Mouse (Mus musculus): ENCODE data around the gene Hip1r.
A peak's percentile ranks its signal among the peaks of the same experiment; 100 is the strongest.
"Not testable (repeated sequence)": the region's sequence is repeated elsewhere in the genome, so short reads cannot be mapped to it uniquely, and the experiment has no call there.

The Hip1r gene

GRCm38 (mm10) chr5:124036836-124037235, 63.4 kb downstream of the Hip1r start:
- no peak for DNase-seq (ENCODE audit: low read depth)

- DNase-seq (ENCODE audit: low read depth): no peak
These were observed 66.2 kb downstream of the Hip1r start for GRCm38 (mm10) chr5:124039602-124040001.

GRCm38 (mm10) chr5:124041097-124041496, 67.7 kb downstream of the Hip1r start:
- DNase-seq (ENCODE audit: low read depth): no peak

GRCm38 (mm10) chr5:124043212-124043978, 70.0 kb downstream of the Hip1r start:
- no peak for DNase-seq (ENCODE audit: low read depth)

- DNase-seq (ENCODE audit: low read depth): no peak
These were observed 70.6 kb downstream of the Hip1r start for GRCm38 (mm10) chr5:124043999-124044398.

- DNase-seq (ENCODE audit: low read depth): no peak
These were observed 72.1 kb downstream of the Hip1r start for GRCm38 (mm10) chr5:124045453-124046010.

GRCm38 (mm10) chr5:124046741-124047401, 73.4 kb downstream of the Hip1r start:
- peak; percentile 92 for DNase-seq (ENCODE audit: low read depth)

GRCm38 (mm10) chr5:124049249-124050045, 76.0 kb downstream of the Hip1r start:
- DNase-seq (ENCODE audit: low read depth): no peak

- DNase-seq (ENCODE audit: low read depth): no peak
These were observed 76.9 kb downstream of the Hip1r start for GRCm38 (mm10) chr5:124050095-124051050.

GRCm38 (mm10) chr5:124051899-124052491, 78.6 kb downstream of the Hip1r start:
- DNase-seq (ENCODE audit: low read depth): no peak

- not testable (repeated sequence) for DNase-seq (ENCODE audit: low read depth)
These were observed 79.2 kb downstream of the Hip1r start for GRCm38 (mm10) chr5:124052641-124053040.

Measured in fibroblast of lung, adult 2 months (primary cell).